Mouse (Mus musculus) limb, embryonic 15.5 days (tissue): ENCODE measurements around the gene Knstrn. TPM values are rescaled to one million over a fixed set of nuclear protein-coding genes. Genes with fewer than 3 reads are reported as not detected.

Source experiments
- ATAC-seq: fragments of 200-750 bp; cut with Nextera tagmentation; 2 replicates; pipeline ENCODE4 v1.8.0; 2017; ENCODE audit warnings: low read depth, moderate TSS enrichment; ENCODE audit not compliant: insufficient number of reproducible peaks, low FRiP score, low TSS enrichment
- H3K27ac ChIP-seq: fragments of 300-500 bp; sonication (generic); 2 replicates; pipeline ENCODE4 v1.5.1; 2015; ENCODE audit warnings: moderate library complexity, mild to moderate bottlenecking, inconsistent platforms
- H3K27me3 ChIP-seq: fragments of 300-500 bp; sonication (generic); 2 replicates; pipeline ENCODE4 v1.6.1; 2015; ENCODE audit warnings: inconsistent platforms
- H3K36me3 ChIP-seq: fragments of 300-500 bp; sonication (generic); 2 replicates; pipeline ENCODE4 v1.6.1; 2015; ENCODE audit warnings: inconsistent platforms
- H3K4me1 ChIP-seq: fragments of 300-500 bp; sonication (generic); 2 replicates; pipeline ENCODE4 v1.6.1; 2015; ENCODE audit warnings: inconsistent platforms
- H3K4me2 ChIP-seq: fragments of 300-500 bp; sonication (generic); 2 replicates; pipeline ENCODE4 v1.6.1; 2015; ENCODE audit warnings: mild to moderate bottlenecking, inconsistent platforms
- H3K4me3 ChIP-seq: fragments of 300-500 bp; sonication (generic); 2 replicates; pipeline ENCODE4 v1.5.1; 2015; ENCODE audit warnings: mild to moderate bottlenecking, inconsistent platforms
- H3K9ac ChIP-seq: fragments of 300-500 bp; sonication (generic); 2 replicates; pipeline ENCODE4 v1.6.1; 2015; ENCODE audit warnings: inconsistent platforms
- H3K9me3 ChIP-seq: fragments of 300-500 bp; sonication (generic); 2 replicates; pipeline ENCODE4 v1.6.1; 2016; ENCODE audit warnings: inconsistent platforms
- WGBS: fragments of 180-500 bp; shearing (Covaris S2); methylation state at CpG from one replicate; pipeline ENCODE4 v1.1.7; 2015; 5-methylcytosine and 5-hydroxymethylcytosine counted together
- polyA plus RNA-seq: library from polyadenylated mRNA; unstranded; fragments of >200 nt; fragmentation: Nextera tagmentation; extraction: Ambion mirVana; gene quantifications from 2 replicates; pipeline ENCODE4 v1.2.1, GENCODE M21; 2015

Knstrn gene
- polyA plus RNA-seq, 1 experiment from 2014 or later = 75.5 TPM

- Histone ChIP-seq H3K36me3 (peaks cover 39% of the 10 kb centered on the region), H3K4me2 (no peak overlapping the region), H3K9ac (no peak overlapping the region), H3K9me3 (no peaks in the 10 kb centered on the region), H3K4me3 (no peak overlapping the region), H3K4me1 (no peaks in the 10 kb centered on the region), H3K27ac (no peak overlapping the region), H3K27me3 (no peaks in the 10 kb centered on the region)
- no peak for ATAC-seq
- 70% methylated on average over 6 of the region's 6 CpGs for WGBS
These were observed 21.3 kb downstream of the Knstrn start for GRCm38 (mm10) chr2:118835115-118835514.

- Histone ChIP-seq H3K36me3 (peaks cover 11% of the 10 kb centered on the region), H3K27ac (no peak overlapping the region), H3K9ac (no peak overlapping the region), H3K9me3 (no peaks in the 10 kb centered on the region), H3K4me1 (no peaks in the 10 kb centered on the region), H3K4me2 (no peak overlapping the region), H3K27me3 (no peaks in the 10 kb centered on the region), H3K4me3 (no peak overlapping the region)
- ATAC-seq = no peak
- WGBS = 47% methylated on average over 5 of the region's 5 CpGs
These were observed 24.5 kb downstream of the Knstrn start for GRCm38 (mm10) chr2:118838330-118838729.

GRCm38 (mm10) chr2:118841186-118841585 lies 27.4 kb downstream of the Knstrn start:
- Histone ChIP-seq H3K27ac (no peak overlapping the region), H3K4me1 (no peaks in the 10 kb centered on the region), H3K9ac (no peak overlapping the region), H3K9me3 (no peaks in the 10 kb centered on the region), H3K4me2 (no peak overlapping the region), H3K36me3 (no peaks in the 10 kb centered on the region), H3K27me3 (no peaks in the 10 kb centered on the region), H3K4me3 (no peak overlapping the region)
- 65% methylated on average over 5 of the region's 5 CpGs for WGBS
- ATAC-seq = no peak

- no peak overlapping the region for H3K4me3 ChIP-seq
- 81% methylated on average over 4 of the region's 4 CpGs for WGBS
- H3K27me3 ChIP-seq = no peaks in the 10 kb centered on the region
- no peak overlapping the region for H3K9ac ChIP-seq
- ATAC-seq = no peak
- no peak overlapping the region for H3K27ac ChIP-seq
- H3K9me3 ChIP-seq = no peaks in the 10 kb centered on the region
- H3K4me1 ChIP-seq = no peaks in the 10 kb centered on the region
- H3K36me3 ChIP-seq = no peaks in the 10 kb centered on the region
- no peak overlapping the region for H3K4me2 ChIP-seq
These were observed 28.0 kb downstream of the Knstrn start for GRCm38 (mm10) chr2:118841774-118842173.

- Histone ChIP-seq H3K4me2 (no peak overlapping the region), H3K36me3 (no peaks in the 10 kb centered on the region), H3K4me3 (no peak overlapping the region), H3K4me1 (no peaks in the 10 kb centered on the region), H3K27me3 (no peaks in the 10 kb centered on the region), H3K27ac (no peak overlapping the region), H3K9ac (no peak overlapping the region), H3K9me3 (no peaks in the 10 kb centered on the region)
- no peak for ATAC-seq
- 65% methylated on average over 3 of the region's 3 CpGs for WGBS
These were observed 30.6 kb downstream of the Knstrn start for GRCm38 (mm10) chr2:118844427-118844826.

- Histone ChIP-seq H3K9me3 (no peaks in the 10 kb centered on the region), H3K27me3 (no peaks in the 10 kb centered on the region), H3K9ac (no peak overlapping the region), H3K4me3 (no peak overlapping the region), H3K27ac (no peak overlapping the region), H3K4me2 (no peak overlapping the region), H3K36me3 (no peaks in the 10 kb centered on the region), H3K4me1 (no peaks in the 10 kb centered on the region)
- WGBS = 50% methylated on average over 7 of the region's 7 CpGs
- no peak for ATAC-seq
These were observed 32.4 kb downstream of the Knstrn start for GRCm38 (mm10) chr2:118846246-118846645.

- Histone ChIP-seq H3K4me1 (no peaks in the 10 kb centered on the region), H3K4me2 (no peak overlapping the region), H3K4me3 (no peak overlapping the region), H3K9ac (no peak overlapping the region), H3K36me3 (no peaks in the 10 kb centered on the region), H3K27ac (no peak overlapping the region), H3K27me3 (no peaks in the 10 kb centered on the region), H3K9me3 (no peaks in the 10 kb centered on the region)
- no peak for ATAC-seq
- WGBS = 9% methylated on average over 3 of the region's 3 CpGs
These were observed 38.0 kb downstream of the Knstrn start for GRCm38 (mm10) chr2:118851756-118852155.

- H3K27me3 ChIP-seq = no peaks in the 10 kb centered on the region
- peak; percentile 98 for ATAC-seq
- 0 out of 2 replicates have a peak, but pooled peaks cover 12% of the 10 kb centered on the region for H3K36me3 ChIP-seq
- H3K4me3 ChIP-seq = peak within 1 kb of the TSS; percentile 69
- H3K9me3 ChIP-seq = no peaks in the 10 kb centered on the region
- peak within 1 kb of the TSS; percentile 69 for H3K9ac ChIP-seq
- WGBS = under 1% methylated on average over 34 of the region's 34 CpGs
- H3K27ac ChIP-seq = peak within 1 kb of the TSS; percentile 78
- H3K4me2 ChIP-seq = peak within 1 kb of the TSS; percentile 69
- H3K4me1 ChIP-seq = peaks cover 12% of the 10 kb centered on the region
These were observed 47.9 kb downstream of the Knstrn start, which contains the start of gene Ivd for GRCm38 (mm10) chr2:118861454-118862339. Gene Ivd (plus strand): TSS chr2:118861954.

GRCm38 (mm10) chr2:118862340-118862675 lies 48.5 kb downstream of the Knstrn start:
- Histone ChIP-seq H3K4me2 (peak overlapping the region; percentile 69), H3K9ac (peak overlapping the region; percentile 69), H3K4me1 (peaks cover 12% of the 10 kb centered on the region), H3K27me3 (no peaks in the 10 kb centered on the region), H3K9me3 (no peaks in the 10 kb centered on the region), H3K4me3 (peak overlapping the region; percentile 69), H3K36me3 (0 out of 2 replicates have a peak, but pooled peaks cover 12% of the 10 kb centered on the region), H3K27ac (no peak overlapping the region)
- no peak for ATAC-seq
- 40% methylated on average over 1 of the region's 3 CpGs for WGBS

GRCm38 (mm10) chr2:118870601-118871000 lies 56.8 kb downstream of the Knstrn start:
- H3K27ac ChIP-seq = no peak overlapping the region
- 87% methylated on average over 3 of the region's 3 CpGs for WGBS
- ATAC-seq = no peak

GRCm38 (mm10) chr2:118871032-118871431 lies 57.2 kb downstream of the Knstrn start:
- H3K4me2 ChIP-seq = no peak overlapping the region
- H3K4me3 ChIP-seq = no peak overlapping the region
- 0 out of 2 replicates have a peak, but pooled peaks cover 6% of the 10 kb centered on the region for H3K4me1 ChIP-seq
- 86% methylated on average over 1 of the region's 1 CpGs for WGBS
- peaks cover 46% of the 10 kb centered on the region for H3K36me3 ChIP-seq
- no peak overlapping the region for H3K27ac ChIP-seq
- H3K9ac ChIP-seq = no peak overlapping the region
- ATAC-seq = no peak
- no peaks in the 10 kb centered on the region for H3K27me3 ChIP-seq
- no peaks in the 10 kb centered on the region for H3K9me3 ChIP-seq

More at GRCm38 (mm10) chr2:118870601-118871000, 56.8 kb downstream of the Knstrn start:
- 0 out of 2 replicates have a peak, but pooled peaks cover 6% of the 10 kb centered on the region for H3K4me1 ChIP-seq
- no peaks in the 10 kb centered on the region for H3K9me3 ChIP-seq
- peaks cover 46% of the 10 kb centered on the region for H3K36me3 ChIP-seq
- no peaks in the 10 kb centered on the region for H3K27me3 ChIP-seq
- no peak overlapping the region for H3K4me2 ChIP-seq
- H3K9ac ChIP-seq = no peak overlapping the region
- H3K4me3 ChIP-seq = no peak overlapping the region

GRCm38 (mm10) chr2:118873018-118873417 lies 59.2 kb downstream of the Knstrn start:
- H3K27ac ChIP-seq = no peak overlapping the region
- H3K4me1 ChIP-seq = 0 out of 2 replicates have a peak, but pooled peaks cover 6% of the 10 kb centered on the region
- no peak overlapping the region for H3K9ac ChIP-seq
- H3K27me3 ChIP-seq = no peaks in the 10 kb centered on the region
- no peaks in the 10 kb centered on the region for H3K9me3 ChIP-seq
- H3K4me2 ChIP-seq = no peak overlapping the region
- H3K4me3 ChIP-seq = no peak overlapping the region
- WGBS = 91% methylated on average over 5 of the region's 5 CpGs
- peaks cover 61% of the 10 kb centered on the region for H3K36me3 ChIP-seq
- ATAC-seq = no peak
